Mouse (Mus musculus): Measurements from ENCODE around the gene Fam189a1.

Gene Fam189a1

DNA sequence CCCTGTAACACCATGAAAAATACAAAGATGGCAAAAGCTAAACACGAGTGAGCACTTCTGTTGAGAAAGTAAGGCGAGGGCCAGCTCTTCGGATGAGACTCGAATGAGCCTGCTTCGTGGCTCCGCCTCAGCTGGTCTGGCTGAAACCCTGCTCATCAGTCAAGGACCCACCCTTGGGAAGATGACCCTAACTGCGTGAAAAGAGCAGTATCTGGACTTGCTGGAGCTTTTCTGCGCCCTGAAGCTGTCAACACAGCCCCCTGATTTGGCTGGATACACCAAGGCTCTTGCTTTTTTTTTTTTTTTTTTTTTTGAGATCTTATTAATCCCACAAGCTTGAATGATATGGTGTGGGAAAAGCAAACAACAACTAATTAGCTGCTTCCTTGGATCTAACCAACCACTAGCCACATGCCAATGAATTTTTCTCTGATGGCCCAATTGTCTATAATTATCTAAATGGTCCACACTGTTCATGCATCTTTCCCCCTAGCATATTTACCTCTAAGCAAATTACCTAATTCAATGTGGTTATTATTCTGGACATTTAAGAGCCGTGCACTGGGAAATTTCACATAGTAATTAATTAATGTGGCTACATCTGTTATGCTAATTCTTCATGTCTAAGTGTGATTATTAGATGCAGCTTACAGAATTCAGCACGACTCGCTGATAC, 272.0 kb downstream of the Fam189a1 start:
- DNase-seq (ENCODE audit: low read depth, low spot score): no peak

DNA sequence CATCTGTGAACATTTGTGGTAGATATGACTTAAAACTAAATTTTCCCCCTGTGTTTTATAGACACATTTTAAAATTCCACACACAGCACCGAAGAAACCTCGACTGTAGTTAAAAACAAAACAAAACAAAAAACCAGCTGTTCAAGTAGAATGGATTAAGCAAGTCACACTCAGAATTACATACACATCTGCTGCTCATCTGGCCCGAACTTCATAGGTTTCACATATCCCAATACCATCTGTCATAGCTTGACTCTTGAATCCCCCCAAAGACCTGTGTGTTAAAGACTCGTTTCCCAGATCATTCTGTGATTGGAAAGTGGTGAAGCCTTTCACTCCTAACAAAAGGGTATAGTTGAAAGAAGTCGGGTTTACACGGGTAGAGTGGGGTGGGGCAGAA, 274.1 kb downstream of the Fam189a1 start:
- no peak for DNase-seq (ENCODE audit: low read depth, low spot score)

GRCm38 (mm10) chr7:64881387-64881786, 275.0 kb downstream of the Fam189a1 start:
- DNase-seq (ENCODE audit: low read depth, low spot score): no peak

DNA sequence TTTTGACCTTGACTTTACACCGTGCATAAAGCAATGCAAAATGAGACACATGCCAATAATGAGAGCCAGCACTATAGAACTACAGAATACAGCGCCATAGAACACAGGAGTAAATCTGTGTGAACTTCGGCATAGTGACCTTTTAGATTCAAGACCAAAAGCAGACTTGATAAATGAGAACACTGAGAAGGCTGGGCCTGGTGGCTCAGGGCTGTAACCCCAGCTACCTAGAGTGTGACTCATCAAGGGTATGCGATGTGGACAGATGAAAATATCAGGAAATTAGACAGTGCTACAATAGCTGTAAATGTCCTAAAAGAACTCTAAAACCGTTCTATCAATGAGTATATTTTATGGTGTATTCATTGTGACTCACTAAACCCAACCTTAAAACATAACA, 276.0 kb downstream of the Fam189a1 start:
- no peak for DNase-seq (ENCODE audit: low read depth, low spot score)

- no peak for DNase-seq (ENCODE audit: low read depth, low spot score)
Measured at GRCm38 (mm10) chr7:64874941-64875340, 281.4 kb downstream of the Fam189a1 start.

DNA sequence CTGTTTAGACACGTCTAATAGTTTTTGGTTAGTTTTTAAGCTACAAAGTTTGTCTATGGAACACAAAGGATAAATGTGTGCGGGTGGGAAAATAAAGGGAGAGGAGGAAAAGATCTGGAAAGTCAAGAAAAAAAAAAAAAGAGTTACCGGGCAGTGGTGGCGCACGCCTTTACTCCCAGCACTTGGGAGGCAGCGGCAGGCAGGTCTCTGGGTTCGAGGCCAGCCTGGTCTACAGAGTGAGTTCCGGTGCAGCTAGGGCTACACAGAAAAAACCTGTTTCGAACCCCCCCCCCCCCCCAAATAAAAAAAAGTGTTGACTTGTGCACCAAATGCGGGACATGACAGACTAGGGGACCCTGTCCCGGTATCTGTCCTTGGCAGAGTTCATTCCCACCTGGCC, 283.1 kb downstream of the Fam189a1 start:
- no peak for DNase-seq (ENCODE audit: low read depth, low spot score)

- peak; percentile 98 for DNase-seq (ENCODE audit: low read depth, low spot score)
Measured at GRCm38 (mm10) chr7:64872743-64873241, 283.6 kb downstream of the Fam189a1 start, which contains the start of gene Nsmce3. Nsmce3 (minus strand) TSS chr7:64872997.

DNA sequence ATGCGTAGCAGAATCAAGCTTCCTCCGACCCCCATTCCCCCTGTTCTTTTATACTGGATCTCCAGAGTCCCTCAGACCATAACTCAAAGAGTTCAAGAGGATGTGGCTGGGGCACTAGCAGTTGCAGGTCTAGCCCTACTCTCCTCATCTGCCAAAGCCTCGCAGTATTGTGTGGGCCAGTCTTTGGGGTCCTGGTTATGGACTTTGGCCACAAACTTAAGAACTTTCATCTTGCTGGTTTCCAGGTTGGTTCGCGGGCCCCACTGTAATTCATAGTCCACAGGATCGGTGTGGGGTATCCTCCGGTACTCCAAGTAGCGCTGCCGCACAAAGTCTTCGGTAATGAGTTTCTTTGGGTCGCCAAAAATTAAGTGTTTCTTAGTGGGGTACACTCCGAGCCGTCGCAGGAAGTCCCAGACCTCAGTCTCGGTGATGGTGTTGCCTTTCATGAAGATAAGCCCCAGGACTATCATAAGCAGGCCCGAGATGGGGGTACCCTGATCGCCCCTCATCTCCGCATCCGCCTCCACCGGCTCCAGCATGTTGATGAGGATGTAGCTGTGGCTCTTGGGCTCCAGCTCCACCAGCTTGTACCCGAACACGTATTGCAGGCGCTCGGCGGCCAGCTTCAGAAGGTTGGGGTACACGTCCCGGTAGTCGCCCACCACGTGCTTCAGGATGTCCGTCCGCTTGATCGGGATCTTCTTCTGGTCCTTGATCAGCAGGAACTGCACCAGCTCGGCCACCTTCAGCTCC, 284.2 kb downstream of the Fam189a1 start:
- no peak for DNase-seq (ENCODE audit: low read depth, low spot score)

DNA sequence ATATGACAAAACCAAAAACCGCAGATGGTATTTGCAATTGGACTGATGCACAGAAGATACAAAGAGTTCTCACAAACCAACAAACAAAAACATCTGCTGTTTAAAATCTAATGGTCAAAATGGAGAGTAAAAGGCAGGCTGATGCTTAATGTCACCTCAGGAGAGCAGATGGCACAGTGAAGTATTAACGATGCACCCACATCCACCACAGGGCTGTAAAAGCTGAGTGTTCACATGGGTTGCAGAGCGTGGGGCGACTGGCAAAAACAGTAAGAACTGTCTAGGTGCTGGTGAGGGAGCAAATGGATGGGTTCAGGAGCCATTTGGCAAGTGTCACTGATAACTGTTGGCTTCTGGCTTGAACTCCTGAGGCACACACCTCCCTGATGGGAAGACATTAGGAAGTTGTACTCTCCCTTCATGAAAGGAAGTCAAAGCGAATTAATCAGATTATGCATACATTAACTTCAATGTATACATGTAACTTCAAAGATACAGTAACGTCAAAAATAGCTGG, 286.8 kb downstream of the Fam189a1 start:
- no peak for DNase-seq (ENCODE audit: low read depth, low spot score)

DNA sequence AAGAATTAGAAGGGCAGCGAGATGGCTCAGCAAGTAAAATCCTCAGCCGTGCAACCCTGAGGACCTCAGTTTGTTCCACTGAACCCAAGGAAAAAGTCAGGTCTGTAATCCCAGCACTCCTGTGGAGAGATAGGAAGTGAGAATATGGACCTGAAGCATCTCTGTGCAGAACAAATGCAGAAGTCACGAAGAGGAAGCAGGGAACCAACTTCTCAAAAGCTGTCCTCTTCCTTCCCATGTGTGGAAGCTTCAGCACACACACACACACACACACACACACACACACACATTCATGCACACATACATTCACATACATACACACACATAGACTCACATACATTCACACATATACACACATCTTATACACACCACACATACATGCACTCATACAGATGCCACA, 292.8 kb downstream of the Fam189a1 start:
- no peak for DNase-seq (ENCODE audit: low read depth, low spot score)

- DNase-seq (ENCODE audit: low read depth, low spot score): no peak
Measured at GRCm38 (mm10) chr7:64862978-64863377, 293.4 kb downstream of the Fam189a1 start.

DNA sequence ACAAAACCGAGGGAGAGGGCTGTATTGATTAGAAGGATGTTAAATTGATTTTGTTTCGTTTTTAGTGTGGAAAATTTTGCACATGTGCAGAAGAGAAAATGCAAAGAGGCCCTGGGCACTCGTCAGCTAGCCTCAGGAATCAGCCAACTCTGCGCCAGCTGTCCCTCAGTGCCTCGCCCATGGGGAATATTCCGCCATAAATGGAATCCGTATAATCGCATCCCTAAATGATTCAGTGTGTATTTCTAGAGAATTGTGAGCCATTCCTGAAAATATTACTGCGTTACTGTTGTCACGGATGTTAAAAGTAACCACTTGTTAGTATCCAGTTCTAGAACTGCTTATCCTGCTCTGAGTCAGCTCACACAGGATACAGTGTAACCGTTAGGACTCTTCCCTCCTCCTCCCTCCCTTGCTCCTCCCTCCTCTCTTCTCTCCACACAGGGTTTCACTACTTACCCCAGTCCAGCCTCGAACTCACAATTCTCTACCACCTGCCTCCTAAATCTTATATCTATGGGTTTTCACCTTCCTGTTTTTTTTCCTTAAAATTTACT, 299.8 kb downstream of the Fam189a1 start:
- DNase-seq (ENCODE audit: low read depth, low spot score): no peak

DNA sequence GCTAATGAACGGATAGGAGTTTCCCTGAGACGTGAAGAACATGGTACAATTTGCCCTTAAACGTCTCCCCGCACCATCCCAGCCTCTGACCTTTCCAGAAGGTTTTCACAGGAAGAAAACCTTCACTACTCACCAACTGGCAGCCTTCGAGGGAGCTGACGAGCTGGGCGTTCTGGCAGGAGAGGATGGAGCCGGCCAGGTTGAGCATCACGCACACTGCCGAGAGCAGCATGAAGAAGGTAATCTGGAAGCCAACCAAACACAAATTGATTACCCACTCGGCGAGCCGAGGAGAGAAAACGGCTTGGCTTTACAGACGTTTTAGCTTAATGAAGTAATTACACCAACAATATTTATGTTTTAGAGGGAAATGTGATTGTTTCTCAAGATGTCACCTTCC, 300.4 kb downstream of the Fam189a1 start:
- DNase-seq (ENCODE audit: low read depth, low spot score): no peak

DNA sequence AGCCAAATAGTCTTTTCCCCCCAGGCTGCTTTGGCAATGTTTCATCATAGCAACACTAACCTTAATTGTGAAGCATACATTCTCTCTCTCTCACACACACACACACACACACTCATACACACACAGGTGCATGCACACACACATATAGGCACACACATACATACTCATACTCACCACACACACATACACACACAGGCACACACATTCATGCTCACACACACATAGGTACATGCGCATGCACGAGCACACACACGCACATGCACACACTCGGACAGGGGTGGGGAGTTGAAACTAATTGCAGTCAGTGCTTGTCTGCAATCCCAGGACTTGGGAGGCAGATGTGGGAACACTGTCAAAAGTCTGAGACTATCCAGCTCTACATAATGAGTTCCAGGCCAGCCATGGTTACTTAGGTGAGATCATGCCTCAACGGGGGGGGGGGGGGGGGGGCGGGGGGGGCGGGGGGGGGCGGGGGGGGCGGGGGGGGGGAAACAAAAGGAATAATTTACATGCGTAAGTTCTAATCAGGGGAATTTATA, 300.9 kb downstream of the Fam189a1 start:
- no peak for DNase-seq (ENCODE audit: low read depth, low spot score)

- DNase-seq (ENCODE audit: low read depth, low spot score): peak; percentile 21
Measured at GRCm38 (mm10) chr7:64850791-64851190, 305.6 kb downstream of the Fam189a1 start.

- DNase-seq (ENCODE audit: low read depth, low spot score): no peak
Measured at GRCm38 (mm10) chr7:64847366-64847899, 308.9 kb downstream of the Fam189a1 start.

DNA sequence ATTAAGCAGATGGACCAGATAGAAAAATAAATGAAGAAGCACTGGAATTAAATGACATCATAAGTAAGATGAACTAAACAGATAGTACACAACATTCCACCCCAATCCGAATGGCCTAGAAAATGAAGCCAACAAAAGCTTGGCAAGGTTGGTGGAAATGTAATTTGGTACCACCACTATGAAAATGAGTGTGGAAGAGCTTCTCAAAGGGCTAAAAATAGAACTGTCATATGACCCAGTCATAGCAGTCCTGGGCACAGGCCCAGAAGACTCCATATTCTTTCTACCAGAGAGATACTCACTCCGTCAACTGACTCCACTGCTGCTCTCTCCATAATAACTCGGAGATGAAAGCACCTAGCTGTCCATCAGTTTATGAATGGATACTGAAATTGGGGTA, 310.3 kb downstream of the Fam189a1 start:
- no peak for DNase-seq (ENCODE audit: low read depth, low spot score)

GRCm38 (mm10) chr7:64840946-64841659, 315.3 kb downstream of the Fam189a1 start:
- DNase-seq (ENCODE audit: low read depth, low spot score): no peak

DNA sequence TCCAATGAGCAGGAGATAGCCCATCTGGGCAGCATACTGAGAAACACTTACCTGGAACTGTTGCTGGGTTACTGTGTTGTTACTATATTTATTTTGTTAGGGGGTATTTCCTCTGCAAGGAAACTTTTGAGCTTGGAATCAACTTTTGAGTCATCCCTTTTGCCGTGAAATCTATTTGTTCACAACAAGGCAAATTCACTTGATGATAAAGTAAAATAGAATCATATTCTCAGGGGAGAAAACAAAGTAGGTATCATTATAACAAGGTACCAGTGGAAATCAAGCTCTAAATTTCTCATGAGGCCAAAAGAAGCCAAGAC, 315.8 kb downstream of the Fam189a1 start:
- DNase-seq (ENCODE audit: low read depth, low spot score): no peak

DNA sequence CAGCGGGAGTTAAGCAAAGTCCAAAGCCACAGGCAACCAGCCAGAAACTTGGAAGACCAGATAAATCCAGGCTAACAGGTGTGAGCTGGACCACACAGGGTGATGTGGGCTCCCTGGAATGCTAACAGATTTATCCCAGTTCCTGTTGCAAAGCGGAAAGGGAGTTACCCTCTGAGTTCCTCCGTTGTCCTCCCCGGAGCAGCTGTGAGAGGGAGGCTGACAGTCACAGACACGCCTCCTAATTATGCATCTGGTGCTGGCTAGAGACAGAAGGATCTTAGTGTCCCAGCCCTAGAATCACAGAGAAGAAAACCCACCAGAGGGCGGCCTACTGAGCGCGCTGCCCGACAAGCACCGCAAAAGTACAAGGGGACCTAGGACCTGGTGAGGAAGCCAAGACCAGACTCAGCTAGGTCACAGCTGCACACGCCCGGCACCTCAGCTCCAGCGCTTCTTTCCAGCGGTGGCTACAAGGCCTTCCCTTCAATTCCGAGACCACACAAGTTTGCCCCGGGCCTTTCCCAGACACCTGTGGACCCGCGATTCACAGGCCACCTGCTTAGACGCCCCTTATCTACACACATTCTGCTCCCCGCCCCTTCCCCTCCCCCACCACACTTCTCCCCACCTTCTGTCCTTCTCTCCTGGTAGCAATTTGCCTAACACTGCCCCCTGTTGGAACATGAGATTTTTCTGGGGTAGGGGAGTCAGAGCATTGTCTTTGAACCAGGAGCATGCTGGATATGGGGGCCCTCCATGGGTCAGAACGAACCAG, 316.4 kb downstream of the Fam189a1 start:
- no peak for DNase-seq (ENCODE audit: low read depth, low spot score)

DNA sequence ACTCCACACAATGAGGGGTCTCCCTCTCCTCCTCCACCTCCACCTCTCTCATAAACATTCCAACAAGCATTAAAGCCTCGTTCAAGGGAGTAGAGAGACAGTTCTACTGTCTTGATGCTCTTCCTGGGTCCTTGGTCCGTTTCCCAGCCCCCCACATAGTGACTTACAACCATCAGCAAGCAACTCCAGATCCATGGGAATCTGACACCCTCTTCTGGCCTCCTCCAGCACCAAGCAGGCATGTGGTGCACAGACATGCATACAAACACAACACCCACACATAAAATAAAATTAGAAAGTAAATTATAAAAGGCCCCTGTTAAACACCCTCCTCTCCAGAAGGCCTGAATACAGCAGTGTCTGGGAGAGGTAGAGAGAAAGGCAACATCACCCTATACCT, 317.1 kb downstream of the Fam189a1 start:
- DNase-seq (ENCODE audit: low read depth, low spot score): no peak

Measured in CD4-positive, CD25-positive, alpha-beta regulatory T cell, adult 2 months (primary cell).